Mouse (Mus musculus) ES-E14 (cell line): ENCODE data around the gene BC049715.

Experiments used
- CHD2 ChIP-seq: IDR thresholded peaks from 2 replicates; pipeline ENCODE4 v1.6.1; 2014; ENCODE audit warnings: mild to moderate bottlenecking, low read depth, low read length, inconsistent platforms
- ZC3H11A ChIP-seq: IDR thresholded peaks from 2 replicates; pipeline ENCODE4 v1.6.1; 2012; ENCODE audit warnings: low read depth, mild to moderate bottlenecking, inconsistent platforms, low read length, borderline replicate concordance
- ZNF384 ChIP-seq: IDR thresholded peaks from 2 replicates; pipeline ENCODE4 v1.6.1; 2012; ENCODE audit warnings: low read depth, low read length, inconsistent platforms

DNA sequence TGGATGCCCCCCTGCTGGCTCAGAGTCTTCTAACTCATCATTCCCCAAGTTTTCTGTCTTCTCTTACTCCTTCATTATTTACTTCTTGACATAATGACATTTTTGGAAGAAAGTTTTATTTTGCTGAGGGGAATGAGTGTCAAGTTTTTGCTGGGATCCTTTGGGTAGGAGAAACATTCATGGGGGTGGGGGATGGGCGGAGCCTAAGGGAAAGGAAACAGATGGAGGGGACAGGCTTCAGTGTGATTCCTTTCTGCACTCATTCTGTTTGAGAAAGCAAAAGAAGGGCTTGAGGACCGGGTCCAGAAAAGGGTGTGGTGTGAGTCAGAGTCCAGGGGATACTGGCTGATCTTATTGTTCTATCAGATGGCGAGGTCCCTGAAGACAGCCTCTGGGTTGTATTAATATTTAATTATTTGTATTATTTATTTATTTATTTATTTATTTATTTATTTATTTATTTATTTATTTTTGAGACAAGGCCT lies 56.0 kb downstream of the BC049715 start:
- no peak for TF ChIP-seq ZNF384
- no peak for TF ChIP-seq CHD2
- TF ChIP-seq ZC3H11A: no peak
